Mouse (Mus musculus): ENCODE measurements around the gene Sash3. TPM values are rescaled to one million over a fixed set of nuclear protein-coding genes. Genes with fewer than 3 reads are reported as not detected.

Sash3 gene
- polyA plus RNA-seq, 2 experiments = 3.8 to 6.9 TPM

GRCm38 (mm10) chrX:48141481-48141880 lies 4.8 kb upstream of the Sash3 start:
- Histone ChIP-seq H3K27ac (no peak overlapping the region), H3K4me3 (ENCODE audit: insufficient read depth in 1 of 2, low read depth in 2 of 2, low read length in 2 of 2) (no peak overlapping the region), H3K4me2 (ENCODE audit: low read depth) (no peak overlapping the region), H3K4me1 (replicated peaks; ENCODE audit: control insufficient read depth in 2 of 2, insufficient read depth in 2 of 2, low read length in 1 of 2) (peaks cover 12 to 42% of the 10 kb centered on the region in 2 experiments), H3K27me3 (ENCODE audit: control insufficient read depth, insufficient read depth, low read length) (no peaks in the 10 kb centered on the region), H3K9me3 (ENCODE audit: control insufficient read depth, low read length) (no peaks in the 10 kb centered on the region), H3K9ac (replicated peaks) (no peak overlapping the region), H3K36me3 (replicated peaks; ENCODE audit: control insufficient read depth, insufficient read depth, low read depth) (no peaks in the 10 kb centered on the region)
- no peak for TF ChIP-seq EP300 (IDR thresholded peaks at IDR 0.05; ENCODE audit: low read depth)
- no peak for TF ChIP-seq CTCF (IDR thresholded peaks at IDR 0.05; ENCODE audit: low read depth)
- DNase-seq (ENCODE audit: low read depth in 3 of 3, low spot score in 3 of 3) (no peak), ATAC-seq (ENCODE audit: insufficient read depth) (no peak)
- 34% methylated on average over 6 of the region's 6 CpGs for WGBS (ENCODE audit: insufficient replicate concordance)

DNA sequence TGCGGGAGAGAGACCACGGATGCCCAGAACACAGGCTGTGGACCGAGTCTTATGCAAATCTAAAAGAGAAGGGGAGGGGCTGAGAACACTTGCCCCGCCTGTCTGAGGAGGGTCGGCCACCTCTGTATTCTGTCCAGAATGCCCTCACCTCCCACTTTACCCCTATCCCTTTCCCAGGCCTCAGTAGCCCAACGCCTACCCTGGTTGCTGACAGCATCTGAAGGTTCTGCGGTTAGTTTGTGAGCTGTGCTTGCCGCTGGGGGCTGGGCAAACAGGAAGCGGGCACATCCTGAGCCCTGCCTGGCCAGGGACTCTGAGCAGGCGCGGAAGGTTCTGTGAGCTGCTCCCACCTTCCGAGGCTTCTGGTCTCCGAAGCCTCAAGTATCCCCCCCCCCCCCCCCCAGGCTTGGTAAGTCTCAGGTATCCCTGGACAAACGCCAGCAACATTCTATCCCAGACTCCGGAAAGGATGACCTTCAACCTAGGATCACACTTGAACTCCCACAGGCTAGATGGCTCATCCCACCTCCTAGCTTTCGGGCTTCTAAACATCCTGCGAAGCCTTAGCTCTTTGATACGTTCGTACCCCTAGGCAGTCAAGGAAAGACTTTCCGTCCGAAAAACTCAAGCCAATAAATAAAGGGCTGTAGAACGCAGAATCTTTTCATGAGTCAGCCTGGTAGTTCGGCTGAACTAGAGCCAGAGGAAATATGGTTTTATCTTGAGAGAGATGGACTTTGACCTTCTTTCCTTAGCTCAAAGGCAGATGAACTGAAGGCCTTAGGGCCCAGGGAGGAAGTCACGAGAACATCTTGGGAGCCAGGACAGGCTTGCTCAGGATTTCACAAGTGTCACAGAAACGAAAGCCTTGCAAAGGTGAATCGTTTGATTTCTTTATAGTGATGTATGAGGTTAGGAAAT lies 2.6 kb upstream of the Sash3 start:
- WGBS (ENCODE audit: insufficient replicate concordance) = 20% methylated on average over 24 of the region's 26 CpGs
- no peak for DNase-seq (ENCODE audit: low read depth in 3 of 3, low spot score in 3 of 3)

GRCm38 (mm10) chrX:48147226-48147625 lies 990 bp downstream of the Sash3 start:
- Histone ChIP-seq H3K9ac (replicated peaks) (no peak overlapping the region), H3K4me2 (ENCODE audit: low read depth) (peak overlapping the region; percentile 26)
- WGBS (ENCODE audit: insufficient replicate concordance) = 38% methylated on average over 2 of the region's 2 CpGs

More for the DNA sequence above, 2.6 kb upstream of the Sash3 start:
- peak; percentile 54 for ATAC-seq (ENCODE audit: insufficient read depth)
- H3K27me3 ChIP-seq (ENCODE audit: control insufficient read depth, insufficient read depth, low read length) = no peaks in the 10 kb centered on the region
- no peaks in the 10 kb centered on the region for H3K9me3 ChIP-seq (ENCODE audit: control insufficient read depth, low read length)
- TF ChIP-seq EP300 (IDR thresholded peaks at IDR 0.05; ENCODE audit: low read depth) = no peak
- no peak for TF ChIP-seq CTCF (IDR thresholded peaks at IDR 0.05; ENCODE audit: low read depth)
- peaks cover 9 to 31% of the 10 kb centered on the region in 2 experiments for H3K4me1 ChIP-seq (replicated peaks; ENCODE audit: control insufficient read depth in 2 of 2, insufficient read depth in 2 of 2, low read length in 1 of 2)
- H3K27ac ChIP-seq = no peak overlapping the region
- peak overlapping the region; percentile 36 to 64 for H3K4me3 ChIP-seq (ENCODE audit: insufficient read depth in 1 of 2, low read depth in 2 of 2, low read length in 2 of 2)
- H3K4me2 ChIP-seq (ENCODE audit: low read depth) = peak overlapping the region; percentile 53
- H3K9ac ChIP-seq (replicated peaks) = no peak overlapping the region; the same call in 1 of the 2 replicates
- no peaks in the 10 kb centered on the region for H3K36me3 ChIP-seq (replicated peaks; ENCODE audit: control insufficient read depth, insufficient read depth, low read depth)

GRCm38 (mm10) chrX:48147741-48148186 lies 1.5 kb downstream of the Sash3 start:
- TF ChIP-seq EP300 (IDR thresholded peaks at IDR 0.05; ENCODE audit: low read depth) (no peak), CTCF (IDR thresholded peaks at IDR 0.05; ENCODE audit: low read depth) (no peak)
- ATAC-seq (ENCODE audit: insufficient read depth) (no peak), DNase-seq (ENCODE audit: low read depth in 3 of 3, low spot score in 3 of 3) (no peak)
- Histone ChIP-seq H3K27ac (no peak overlapping the region), H3K36me3 (replicated peaks; ENCODE audit: control insufficient read depth, insufficient read depth, low read depth) (no peaks in the 10 kb centered on the region), H3K9me3 (ENCODE audit: control insufficient read depth, low read length) (no peaks in the 10 kb centered on the region), H3K4me2 (ENCODE audit: low read depth) (peak overlapping the region; percentile 26), H3K9ac (replicated peaks) (no peak overlapping the region), H3K27me3 (ENCODE audit: control insufficient read depth, insufficient read depth, low read length) (no peaks in the 10 kb centered on the region), H3K4me3 (ENCODE audit: insufficient read depth in 1 of 2, low read depth in 2 of 2, low read length in 2 of 2) (peak overlapping the region; percentile 21 to 45; a peak in 2 of 4 replicates), H3K4me1 (replicated peaks; ENCODE audit: control insufficient read depth in 2 of 2, insufficient read depth in 2 of 2, low read length in 1 of 2) (peaks cover under 1 to 11% of the 10 kb centered on the region in 2 experiments)
- 29% methylated on average over 7 of the region's 7 CpGs for WGBS (ENCODE audit: insufficient replicate concordance)

More at GRCm38 (mm10) chrX:48147226-48147625, 990 bp downstream of the Sash3 start:
- H3K27me3 ChIP-seq (ENCODE audit: control insufficient read depth, insufficient read depth, low read length) = no peaks in the 10 kb centered on the region
- ATAC-seq (ENCODE audit: insufficient read depth) = no peak
- peaks cover 0 to 9% of the 10 kb centered on the region in 2 experiments; a peak in 2 of 4 replicates for H3K4me1 ChIP-seq (replicated peaks; ENCODE audit: control insufficient read depth in 2 of 2, insufficient read depth in 2 of 2, low read length in 1 of 2)
- peak overlapping the region; percentile 21 to 45 for H3K4me3 ChIP-seq (ENCODE audit: insufficient read depth in 1 of 2, low read depth in 2 of 2, low read length in 2 of 2)
- H3K27ac ChIP-seq = no peak overlapping the region
- TF ChIP-seq EP300 (IDR thresholded peaks at IDR 0.05; ENCODE audit: low read depth) (no peak), CTCF (IDR thresholded peaks at IDR 0.05; ENCODE audit: low read depth) (no peak)
- no peaks in the 10 kb centered on the region for H3K36me3 ChIP-seq (replicated peaks; ENCODE audit: control insufficient read depth, insufficient read depth, low read depth)
- H3K9me3 ChIP-seq (ENCODE audit: control insufficient read depth, low read length) = no peaks in the 10 kb centered on the region
- no peak for DNase-seq (ENCODE audit: low read depth in 3 of 3, low spot score in 3 of 3)

DNA sequence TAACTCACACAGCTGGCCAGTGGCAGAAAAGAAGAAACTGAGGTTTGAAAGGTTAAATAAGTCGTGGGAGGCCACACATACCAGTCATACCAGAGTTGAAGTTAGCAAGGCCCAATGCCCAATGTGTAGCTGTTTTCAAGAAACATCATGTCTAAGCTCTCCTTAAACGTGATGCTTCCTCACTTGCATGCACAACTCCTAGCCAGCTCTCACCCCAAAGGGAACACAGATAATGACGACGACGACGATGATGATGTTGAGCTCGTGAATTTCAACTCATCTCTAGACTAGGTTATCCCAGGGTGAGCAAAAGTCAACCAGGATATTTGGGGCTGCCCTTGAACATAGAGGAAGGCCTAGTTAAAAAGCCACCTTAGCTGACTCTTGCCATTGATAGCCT lies 5.9 kb downstream of the Sash3 start:
- no peak for TF ChIP-seq EP300 (IDR thresholded peaks at IDR 0.05; ENCODE audit: low read depth)
- no peak for TF ChIP-seq CTCF (IDR thresholded peaks at IDR 0.05; ENCODE audit: low read depth)
- Histone ChIP-seq H3K9me3 (ENCODE audit: control insufficient read depth, low read length) (no peaks in the 10 kb centered on the region), H3K27ac (no peak overlapping the region), H3K4me2 (ENCODE audit: low read depth) (no peak overlapping the region), H3K4me3 (ENCODE audit: insufficient read depth in 1 of 2, low read depth in 2 of 2, low read length in 2 of 2) (no peak overlapping the region), H3K36me3 (replicated peaks; ENCODE audit: control insufficient read depth, insufficient read depth, low read depth) (no peaks in the 10 kb centered on the region), H3K27me3 (ENCODE audit: control insufficient read depth, insufficient read depth, low read length) (no peaks in the 10 kb centered on the region), H3K4me1 (replicated peaks; ENCODE audit: control insufficient read depth in 2 of 2, insufficient read depth in 2 of 2, low read length in 1 of 2) (peaks cover 17 to 21% of the 10 kb centered on the region in 2 experiments), H3K9ac (replicated peaks) (no peak overlapping the region)
- DNase-seq (ENCODE audit: low read depth in 3 of 3, low spot score in 3 of 3) = no peak
- 47% methylated on average over 7 of the region's 7 CpGs for WGBS (ENCODE audit: insufficient replicate concordance)
- ATAC-seq (ENCODE audit: insufficient read depth) = no peak

Data from liver, embryonic 14.5 days (tissue).